Mouse (Mus musculus): ENCODE results near the gene Smagp.
A peak's percentile ranks its signal among the peaks of the same experiment; 100 is the strongest.
"Not testable (repeated sequence)": the region's sequence is repeated elsewhere in the genome, so short reads cannot be mapped to it uniquely, and the experiment has no call there.

Gene Smagp

GRCm38 (mm10) chr15:100627287-100627686 lies 9.5 kb downstream of the Smagp start:
- no peak for DNase-seq (ENCODE audit: low read depth, low spot score)

GRCm38 (mm10) chr15:100624435-100624834 lies 12.3 kb downstream of the Smagp start:
- no peak for DNase-seq (ENCODE audit: low read depth, low spot score)

GRCm38 (mm10) chr15:100623754-100624153 lies 13.0 kb downstream of the Smagp start:
- DNase-seq (ENCODE audit: low read depth, low spot score): no peak

GRCm38 (mm10) chr15:100622164-100622563 lies 14.6 kb downstream of the Smagp start:
- no peak for DNase-seq (ENCODE audit: low read depth, low spot score)

- not testable (repeated sequence) for DNase-seq (ENCODE audit: low read depth, low spot score)
Observed at GRCm38 (mm10) chr15:100621671-100622070, 15.1 kb downstream of the Smagp start.

- no peak for DNase-seq (ENCODE audit: low read depth, low spot score)
Observed at GRCm38 (mm10) chr15:100619200-100619599, 17.5 kb downstream of the Smagp start.

GRCm38 (mm10) chr15:100616221-100616620 lies 20.5 kb downstream of the Smagp start:
- no peak for DNase-seq (ENCODE audit: low read depth, low spot score)

- peak; percentile 91 for DNase-seq (ENCODE audit: low read depth, low spot score)
Observed at GRCm38 (mm10) chr15:100615825-100616220, 20.9 kb downstream of the Smagp start.

- DNase-seq (ENCODE audit: low read depth, low spot score): peak; percentile 97
Observed at GRCm38 (mm10) chr15:100614996-100615824, 21.5 kb downstream of the Smagp start, which contains the start of gene Dazap2. Gene Dazap2 (plus strand): TSS chr15:100615349.

- no peak for DNase-seq (ENCODE audit: low read depth, low spot score)
Observed at GRCm38 (mm10) chr15:100614218-100614995, 22.3 kb downstream of the Smagp start.

GRCm38 (mm10) chr15:100613584-100613983 lies 23.2 kb downstream of the Smagp start:
- DNase-seq (ENCODE audit: low read depth, low spot score): peak; percentile 77

- no peak for DNase-seq (ENCODE audit: low read depth, low spot score)
Observed at GRCm38 (mm10) chr15:100612432-100612831, 24.3 kb downstream of the Smagp start.

- DNase-seq (ENCODE audit: low read depth, low spot score): no peak
Observed at GRCm38 (mm10) chr15:100611951-100612350, 24.8 kb downstream of the Smagp start.

GRCm38 (mm10) chr15:100606677-100607076 lies 30.1 kb downstream of the Smagp start:
- DNase-seq (ENCODE audit: low read depth, low spot score): not testable (repeated sequence)

- DNase-seq (ENCODE audit: low read depth, low spot score): no peak
Observed at GRCm38 (mm10) chr15:100601669-100602068, 35.1 kb downstream of the Smagp start.

- DNase-seq (ENCODE audit: low read depth, low spot score): no peak
Observed at GRCm38 (mm10) chr15:100600696-100601272, 36.0 kb downstream of the Smagp start.

GRCm38 (mm10) chr15:100600047-100600695 lies 36.6 kb downstream of the Smagp start:
- peak; percentile 87 for DNase-seq (ENCODE audit: low read depth, low spot score)

- DNase-seq (ENCODE audit: low read depth, low spot score): no peak
Observed at GRCm38 (mm10) chr15:100599276-100600046, 37.3 kb downstream of the Smagp start, which contains the start of gene Pou6f1. Gene Pou6f1 (minus strand): TSS chr15:100599984.

- DNase-seq (ENCODE audit: low read depth, low spot score): peak; percentile 35
Observed at GRCm38 (mm10) chr15:100598883-100599275, 37.9 kb downstream of the Smagp start.

- DNase-seq (ENCODE audit: low read depth, low spot score): no peak
Observed at GRCm38 (mm10) chr15:100598287-100598882, 38.4 kb downstream of the Smagp start.
